Mouse (Mus musculus) heart, adult 2 months (tissue): Measurements from ENCODE around the gene Tspan5.

Experiments used
- CTCF ChIP-seq: fragments of 200-600 bp; IDR thresholded peaks from 2 replicates; pipeline ENCODE4 v1.8.1; 2022; ENCODE audit warnings: antibody characterized with exemption, mild to moderate bottlenecking, moderate library complexity
- EP300 ChIP-seq: fragments of 200-500 bp; IDR thresholded peaks from 2 replicates; pipeline ENCODE4 v1.6.1; 2011; ENCODE audit warnings: low read depth, low read length, control low read depth; ENCODE audit not compliant: insufficient read depth
- POLR2A ChIP-seq: fragments of 200-500 bp; IDR thresholded peaks from 2 replicates; pipeline ENCODE4 v1.6.1; 2011; ENCODE audit warnings: mild to moderate bottlenecking, low read depth, low read length, control low read depth; ENCODE audit not compliant: insufficient read depth

GRCm38 (mm10) chr3:138926161-138926560, 184.2 kb downstream of the Tspan5 start:
- TF ChIP-seq POLR2A (no peak), CTCF (no peak), EP300 (no peak)
